Mouse (Mus musculus) cerebellum, adult 2 months (tissue): ENCODE data around the gene Mcoln3. TPM values are rescaled to one million over a fixed set of nuclear protein-coding genes. Genes with fewer than 3 reads are reported as not detected.

Experiments
- DNase-seq, 2 experiments: peaks; one replicate each; pipeline ENCODE4 v3.0.0; 2021
- H3K27ac ChIP-seq: fragments of 200-500 bp; 2 replicates; pipeline ENCODE4 v1.5.1; 2012; ENCODE audit warnings: low read length, control low read depth, inconsistent platforms; ENCODE audit not compliant: insufficient read depth
- H3K27me3 ChIP-seq: fragments of 200-500 bp; 2 replicates; pipeline ENCODE4 v1.6.1; 2012; ENCODE audit warnings: inconsistent platforms, mild to moderate bottlenecking, low read length, moderate library complexity; ENCODE audit not compliant: control insufficient read depth, insufficient read depth
- H3K4me1 ChIP-seq: fragments of 200-500 bp; 2 replicates; pipeline ENCODE4 v1.6.1; 2011; ENCODE audit warnings: low read length; ENCODE audit not compliant: control insufficient read depth, insufficient read depth
- H3K4me3 ChIP-seq: fragments of 200-500 bp; replicated peaks from 2 replicates; pipeline ENCODE3; 2011; ENCODE audit warnings: mild to moderate bottlenecking, low read depth, low read length, control low read depth; ENCODE audit not compliant: insufficient read depth
- CTCF ChIP-seq: fragments of 200-500 bp; IDR thresholded peaks from 2 replicates; pipeline ENCODE4 v1.5.1; 2011; ENCODE audit warnings: low read depth, mild to moderate bottlenecking, control low read depth, low read length, moderate library complexity, borderline replicate concordance; ENCODE audit not compliant: insufficient read depth
- POLR2A ChIP-seq: fragments of 200-500 bp; IDR thresholded peaks from 2 replicates; pipeline ENCODE4 v1.6.1; 2011; ENCODE audit warnings: low read length, control low read depth, borderline replicate concordance; ENCODE audit not compliant: insufficient read depth
- WGBS: fragments of 180-500 bp; shearing (Covaris S2); methylation state at CpG from one replicate; pipeline ENCODE4 v1.1.7; 2018; 5-methylcytosine and 5-hydroxymethylcytosine counted together
- polyA plus RNA-seq: library from polyadenylated mRNA; depleted of rRNA; stranded (reverse); fragments of >200 nt; gene quantifications from 2 replicates; pipeline ENCODE4 v1.2.3, GENCODE M21; 2012

Gene Mcoln3
- polyA plus RNA-seq, 1 experiment: 0.07 TPM

DNA sequence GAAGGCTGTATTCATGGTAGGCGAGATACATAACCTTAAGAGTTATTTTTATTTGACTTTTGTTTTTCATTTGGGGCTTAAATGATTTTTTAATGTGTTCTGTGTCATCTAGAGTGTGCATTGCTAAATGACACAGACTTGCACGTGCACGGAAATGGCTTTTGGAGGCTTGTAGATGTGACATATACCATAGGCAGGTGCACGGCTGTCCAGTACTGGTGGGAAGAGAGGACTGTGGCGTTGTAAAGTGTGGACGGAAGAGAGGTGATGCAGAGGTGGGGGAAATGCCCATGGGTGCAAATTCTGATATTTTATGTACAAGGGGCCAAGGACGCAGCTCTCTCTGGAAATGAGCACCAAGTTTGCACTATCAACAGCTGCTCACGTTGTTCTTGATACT is 34.5 kb downstream of the Mcoln3 start:
- WGBS: 94% methylated on average over 8 of the region's 8 CpGs
- Histone ChIP-seq H3K27me3 (no peaks in the 10 kb centered on the region; the same call in 1 of the 2 replicates), H3K27ac (no peak overlapping the region), H3K4me1 (peaks cover 7% of the 10 kb centered on the region), H3K4me3 (no peak overlapping the region)
- no peak for DNase-seq
- TF ChIP-seq CTCF: no peak
- no peak for TF ChIP-seq POLR2A

DNA sequence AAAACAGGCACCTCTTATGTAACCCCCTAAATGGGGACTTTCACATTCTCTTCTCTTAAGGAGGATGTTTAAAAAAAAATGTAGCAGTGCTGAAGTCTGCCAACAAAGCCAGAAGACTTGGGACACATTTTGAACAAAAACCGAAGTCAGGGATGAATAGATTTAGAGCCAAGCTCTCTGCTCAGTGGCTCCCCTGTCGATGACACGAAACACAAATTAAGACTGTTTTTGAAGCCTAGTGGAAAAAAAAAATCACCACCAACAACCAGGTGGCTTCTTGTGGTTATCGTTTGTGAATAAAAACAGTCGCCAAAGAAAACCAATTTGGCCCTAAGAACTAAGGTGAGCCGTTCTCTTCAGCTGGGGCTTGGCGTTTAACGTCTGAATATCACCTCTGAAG is 35.1 kb downstream of the Mcoln3 start:
- TF ChIP-seq CTCF (no peak), POLR2A (no peak)
- no peak for DNase-seq
- 80% methylated on average over 8 of the region's 8 CpGs for WGBS

DNA sequence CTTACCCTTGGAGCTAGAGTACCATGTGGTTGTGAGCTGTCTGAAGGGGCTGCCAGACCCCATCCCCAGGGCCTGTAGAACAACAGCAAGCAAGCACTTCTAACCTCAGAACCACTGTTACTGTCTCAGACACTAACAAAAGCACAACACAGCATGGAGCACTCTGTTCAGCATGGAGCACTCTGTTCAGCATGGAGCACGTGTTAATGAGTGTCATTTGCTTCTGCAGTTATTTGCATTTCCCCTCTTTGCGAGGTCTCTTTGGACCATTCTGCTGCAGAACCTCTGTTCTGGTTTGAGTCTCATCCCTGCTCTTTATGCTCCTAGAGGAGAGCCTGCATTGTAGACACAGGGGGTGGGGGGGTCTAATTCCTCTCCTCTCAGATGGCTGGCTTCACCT is 35.7 kb downstream of the Mcoln3 start:
- Histone ChIP-seq H3K27me3 (no peaks in the 10 kb centered on the region; the same call in 1 of the 2 replicates), H3K27ac (no peak overlapping the region), H3K4me3 (no peak overlapping the region), H3K4me1 (peaks cover 7% of the 10 kb centered on the region)
- 47% methylated on average over 2 of the region's 2 CpGs for WGBS
- TF ChIP-seq CTCF (no peak), POLR2A (no peak)
- DNase-seq: no peak

More for the DNA sequence above, 35.1 kb downstream of the Mcoln3 start:
- H3K4me3 ChIP-seq: no peak overlapping the region
- no peak overlapping the region for H3K27ac ChIP-seq
- H3K27me3 ChIP-seq: no peaks in the 10 kb centered on the region; the same call in 1 of the 2 replicates
- H3K4me1 ChIP-seq: peaks cover 7% of the 10 kb centered on the region

GRCm38 (mm10) chr3:146153862-146154611 is 36.8 kb downstream of the Mcoln3 start:
- 7% methylated on average over 12 of the region's 12 CpGs for WGBS

DNA sequence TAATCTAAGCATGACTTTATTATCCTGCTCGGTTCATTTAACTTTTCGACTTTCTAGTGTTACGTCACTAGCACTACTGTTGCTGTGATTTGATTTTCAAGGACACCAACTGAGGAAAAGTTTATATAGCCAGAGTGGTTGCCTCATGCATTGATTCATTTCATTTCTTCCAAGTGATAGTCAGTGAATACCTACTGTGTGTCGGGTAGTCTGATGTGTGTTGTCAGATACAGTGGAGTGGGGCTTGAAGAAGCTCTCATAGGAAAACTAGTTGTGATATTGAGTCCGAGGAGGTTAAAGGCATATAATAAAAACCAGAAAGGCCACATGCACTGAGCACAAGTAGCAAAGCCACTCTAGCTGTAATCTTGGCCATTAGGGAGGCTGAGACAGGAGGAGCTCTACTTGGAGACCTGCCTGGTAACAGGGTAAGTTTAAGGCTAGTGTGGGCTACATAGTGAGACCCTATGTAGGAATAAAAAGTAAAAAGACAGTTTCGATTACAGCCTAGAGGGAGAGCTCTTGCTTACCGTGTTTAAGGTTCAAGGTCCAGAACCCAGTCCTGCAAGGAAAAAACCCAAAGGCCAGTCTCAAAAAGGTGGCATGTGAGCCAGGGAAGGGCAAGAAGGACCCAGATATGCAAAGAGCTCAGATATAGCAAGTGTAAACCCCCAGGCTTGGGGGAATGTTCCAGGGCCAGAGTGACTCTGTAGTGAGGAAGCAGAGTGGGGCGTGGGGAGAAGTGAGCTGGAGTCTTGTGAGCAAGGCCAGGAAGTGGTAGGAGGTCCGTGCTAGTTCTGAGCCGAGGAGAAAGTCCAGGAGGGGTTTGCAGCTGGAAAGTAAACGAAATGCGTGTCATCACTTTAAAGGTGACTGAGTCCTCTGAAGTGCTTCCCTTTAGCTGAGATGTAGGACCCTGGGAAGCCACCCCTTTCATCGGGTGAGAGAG is 38.7 kb downstream of the Mcoln3 start:
- no peak overlapping the region for H3K4me3 ChIP-seq
- no peak for TF ChIP-seq POLR2A
- TF ChIP-seq CTCF: no peak
- no peak for DNase-seq
- no peaks in the 10 kb centered on the region for H3K27me3 ChIP-seq
- H3K27ac ChIP-seq: no peak overlapping the region
- no peaks in the 10 kb centered on the region for H3K4me1 ChIP-seq
- 83% methylated on average over 13 of the region's 13 CpGs for WGBS

More at GRCm38 (mm10) chr3:146153862-146154611, 36.8 kb downstream of the Mcoln3 start:
- TF ChIP-seq CTCF: no peak
- TF ChIP-seq POLR2A: no peak
- Histone ChIP-seq H3K27ac (no peak overlapping the region), H3K27me3 (no peaks in the 10 kb centered on the region; the same call in 1 of the 2 replicates), H3K4me3 (no peak overlapping the region), H3K4me1 (peaks cover 7% of the 10 kb centered on the region)
- DNase-seq: no peak

GRCm38 (mm10) chr3:146156811-146157210 is 39.6 kb downstream of the Mcoln3 start:
- TF ChIP-seq POLR2A: no peak
- no peak for TF ChIP-seq CTCF
- no peak for DNase-seq
- no peaks in the 10 kb centered on the region for H3K4me1 ChIP-seq
- no peaks in the 10 kb centered on the region for H3K27me3 ChIP-seq
- 86% methylated on average over 2 of the region's 2 CpGs for WGBS
- H3K27ac ChIP-seq: no peak overlapping the region
- H3K4me3 ChIP-seq: no peak overlapping the region

- no peaks in the 10 kb centered on the region for H3K4me1 ChIP-seq
- TF ChIP-seq CTCF (no peak), POLR2A (no peak)
- H3K27ac ChIP-seq: no peak overlapping the region
- WGBS: 74% methylated on average over 4 of the region's 4 CpGs
- no peak overlapping the region for H3K4me3 ChIP-seq
- no peaks in the 10 kb centered on the region for H3K27me3 ChIP-seq
- DNase-seq: no peak
These were observed 40.8 kb downstream of the Mcoln3 start for GRCm38 (mm10) chr3:146158039-146158438.
